Mouse (Mus musculus): ENCODE measurements at regions not wholly inside any gene's neighbourhood (a gene's known extent, or its start where the extent isn't known, plus 50 kb on each side); places are given as distances from the start of the nearest gene placed in this dataset.

- TF ChIP-seq CTCF (IDR thresholded peaks at IDR 0.05; ENCODE audit: low read depth, low read length) (no peak), POLR2A (IDR thresholded peaks at IDR 0.05; ENCODE audit: extremely low read depth, insufficient read depth, low read length) (no peak)
Observed at GRCm38 (mm10) chr2:110452694-110453093, 89.7 kb upstream of the Fibin start.

Data from liver, adult 2 months (tissue).